Mouse (Mus musculus) T-helper 1 cell (primary cell): ENCODE measurements around the gene Gdf2.

Experiments
- in situ Hi-C: fragments of 300-600 bp; cut with MboI, MseI; formaldehyde crosslinking; loops from one replicate; pipeline ENCODE4 v1.15.1; 2025; ENCODE audit warnings: high pct_unique_total_duplicates

Gene Gdf2

GRCm38 (mm10) chr14:33956055-33956454, 15.2 kb downstream of the Gdf2 start:
- in situ Hi-C loops = no loop called here

DNA sequence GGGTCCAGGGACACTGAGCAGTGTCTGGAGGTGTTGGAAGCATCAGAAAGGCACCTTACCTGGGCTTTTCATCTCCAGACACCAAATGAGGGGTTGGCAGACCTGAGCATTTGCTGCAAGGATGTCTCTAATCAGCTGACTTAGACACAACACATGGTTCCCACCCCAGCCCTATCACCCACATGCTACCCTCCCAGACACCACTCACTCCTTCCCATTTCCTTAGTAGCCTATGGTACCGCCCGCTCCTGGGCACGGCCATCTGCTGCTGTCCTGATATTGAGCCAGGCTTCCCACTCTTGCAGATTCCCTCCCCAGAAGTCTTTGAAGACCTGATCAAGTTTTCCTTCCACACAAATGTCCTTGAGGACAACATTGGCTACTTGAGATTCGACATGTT, 17.3 kb downstream of the Gdf2 start:
- in situ Hi-C loops = no loop called here

GRCm38 (mm10) chr14:33958841-33959240, 18.0 kb downstream of the Gdf2 start:
- in situ Hi-C loops = no loop called here

- in situ Hi-C loops = no loop called here
Measured at GRCm38 (mm10) chr14:33959341-33959740, 18.5 kb downstream of the Gdf2 start.

GRCm38 (mm10) chr14:33965675-33966074, 24.8 kb downstream of the Gdf2 start:
- in situ Hi-C loops = no loop called here

GRCm38 (mm10) chr14:33972679-33973078, 31.8 kb downstream of the Gdf2 start:
- in situ Hi-C loops = no loop called here

DNA sequence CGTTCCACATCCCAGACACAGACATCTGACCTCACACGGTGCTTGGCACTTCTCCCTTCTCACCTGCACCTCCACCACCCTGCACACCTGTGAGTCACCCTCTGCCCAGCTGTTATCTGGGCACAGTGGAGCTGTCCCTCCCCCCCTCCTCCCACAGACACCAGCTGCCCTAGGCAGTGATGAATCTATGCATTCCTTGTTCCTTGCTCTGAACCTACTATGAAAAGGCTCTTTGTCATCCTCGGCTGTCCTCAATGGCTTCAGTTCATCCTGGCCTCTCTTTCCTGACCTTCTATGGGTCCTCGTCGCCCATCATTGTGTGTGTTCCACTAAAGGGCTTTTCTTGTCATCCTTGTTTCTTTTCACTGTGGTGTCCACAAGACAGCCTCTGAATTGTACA, 33.9 kb downstream of the Gdf2 start:
- in situ Hi-C loops = no loop called here

DNA sequence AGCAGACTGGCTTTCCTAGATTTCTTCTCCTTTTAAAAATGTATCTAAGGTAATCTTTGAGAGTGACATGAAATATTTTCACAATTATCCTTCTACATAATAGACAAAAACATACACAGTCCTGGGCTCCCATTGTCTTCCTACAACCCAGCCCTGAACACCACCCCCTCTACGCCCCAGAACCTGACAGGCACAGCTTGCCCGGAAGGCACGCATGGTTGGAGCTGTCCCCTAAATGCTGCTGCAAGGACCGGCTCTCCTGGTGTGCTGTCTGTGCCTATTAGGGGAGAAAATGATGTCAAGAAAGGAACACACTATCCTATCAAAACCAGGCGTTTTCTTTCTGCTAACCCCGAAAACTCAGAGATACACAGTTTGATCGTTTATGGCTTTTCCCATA, 36.9 kb downstream of the Gdf2 start:
- in situ Hi-C loops = no loop called here

- in situ Hi-C loops = no loop called here
Measured at GRCm38 (mm10) chr14:33978604-33979059, 37.8 kb downstream of the Gdf2 start, which contains the start of gene Zfp488. Gene Zfp488 (minus strand): TSS chr14:33978764.

- in situ Hi-C loops = no loop called here
Measured at GRCm38 (mm10) chr14:33989201-33989600, 48.4 kb downstream of the Gdf2 start.

DNA sequence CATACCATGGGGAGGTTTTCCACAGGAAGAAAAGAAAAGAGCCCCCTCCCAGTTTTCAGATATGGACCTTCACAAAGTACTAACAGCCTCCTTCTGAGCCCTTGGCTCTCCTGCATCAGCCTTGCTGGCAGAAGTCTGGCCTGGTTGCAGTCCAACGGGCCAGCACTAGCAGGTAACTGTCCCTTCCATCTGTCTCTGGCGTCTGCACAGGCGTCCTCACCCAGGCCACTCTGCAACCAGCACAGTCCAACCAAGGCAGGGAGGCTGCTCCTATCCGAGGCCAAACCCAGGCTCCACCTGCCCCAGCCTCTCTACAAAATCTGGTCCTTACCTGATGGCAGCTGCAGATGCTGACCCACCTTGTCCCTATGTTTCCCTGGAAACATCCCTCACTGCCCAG, 51.1 kb downstream of the Gdf2 start:
- in situ Hi-C loops = loop anchor here (10.0 kb wide), 1 partner anchor 1683 kb away; no protein-coding TSS in a partner anchor

GRCm38 (mm10) chr14:33993051-33993450, 52.2 kb downstream of the Gdf2 start:
- in situ Hi-C loops = loop anchor here (10.0 kb wide), 1 partner anchor 1682 kb away; no protein-coding TSS in a partner anchor

DNA sequence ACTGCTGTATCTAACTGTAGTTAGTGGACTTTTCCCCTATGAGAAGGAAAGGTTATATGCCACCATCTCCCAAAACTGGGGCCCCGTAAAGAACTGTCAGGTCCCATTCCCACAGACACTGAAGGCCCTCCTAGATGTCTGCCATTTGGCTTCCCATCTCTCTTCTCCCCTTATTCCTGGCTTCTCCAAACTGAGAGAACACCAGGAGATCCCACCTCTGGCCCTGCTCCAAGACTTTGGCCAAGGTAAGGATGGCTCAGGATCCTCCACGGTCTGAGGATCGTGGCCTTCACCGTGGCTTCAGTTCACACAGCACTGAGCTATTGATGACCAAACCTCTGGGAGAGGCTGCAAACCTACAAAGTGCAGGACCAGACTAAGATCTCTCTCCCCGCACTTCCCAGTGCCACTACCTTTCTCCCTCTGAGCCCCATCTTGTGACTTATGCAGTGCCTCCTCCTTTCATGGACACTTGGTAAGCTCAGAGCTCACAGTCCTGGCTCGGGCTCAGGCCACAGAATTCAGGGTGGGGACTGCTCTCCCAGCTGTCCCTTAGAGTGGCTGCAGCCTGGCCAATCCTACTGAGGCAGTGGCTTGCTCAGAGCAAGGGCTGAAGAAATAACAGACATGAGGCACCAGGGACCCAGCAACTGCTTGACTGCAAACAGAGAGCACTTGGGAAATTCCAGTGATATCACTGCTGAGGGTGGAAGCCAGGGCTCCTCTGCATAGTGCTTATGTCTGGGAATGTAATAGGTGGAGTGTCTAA, 52.9 kb downstream of the Gdf2 start:
- in situ Hi-C loops = loop anchor here (10.0 kb wide), 1 partner anchor 1681 kb away; no protein-coding TSS in a partner anchor
